Mouse (Mus musculus) frontal cortex, adult 2 months (tissue): ENCODE data around the gene Olfr1297. TPM values are rescaled to one million over a fixed set of nuclear protein-coding genes. Genes with fewer than 3 reads are reported as not detected.

Experiments
- DNase-seq, 2 experiments: peaks; one replicate each; pipeline ENCODE4 v3.0.0; 2022; ENCODE audit warnings: low spot score in 1 of 2; ENCODE audit errors: extremely low spot score in 1 of 2
- polyA plus RNA-seq: library from polyadenylated mRNA; depleted of rRNA; stranded (reverse); fragments of >200 nt; gene quantifications from 2 replicates; pipeline ENCODE4 v1.2.3, GENCODE M21; 2012; rRNA removed

The Olfr1297 gene
- 0.04 TPM in 1 of 2 replicates, not detected in the other for polyA plus RNA-seq

GRCm38 (mm10) chr2:111626397-111626796 is at the start of gene Olfr1297:
Gene Olfr1297, minus strand, starts transcription at chr2:111626497.
- DNase-seq = no peak

GRCm38 (mm10) chr2:111661119-111661518 is 34.8 kb upstream of the Olfr1297 start, which contains the start of gene Olfr1299:
Gene Olfr1299, plus strand, starts transcription at chr2:111661419.
- no peak for DNase-seq

GRCm38 (mm10) chr2:111649101-111649500 is 22.8 kb upstream of the Olfr1297 start, which contains the start of gene Olfr1298:
Gene Olfr1298, minus strand, starts transcription at chr2:111649201.
- DNase-seq = no peak

- DNase-seq = no peak
Measured at GRCm38 (mm10) chr2:111569581-111569980, 56.7 kb downstream of the Olfr1297 start, which contains the start of gene Olfr1295. Gene Olfr1295, minus strand, starts transcription at chr2:111569681.

Other genes with a start within 250 kb of the Olfr1297 start
- not detected in 2 replicates for gene Olfr1286, start 203.4 kb downstream of the Olfr1297 start, polyA plus RNA-seq
- gene Olfr1287, start 177.4 kb downstream of the Olfr1297 start, polyA plus RNA-seq = not detected in 2 replicates
- gene Olfr1288, start 152.4 kb downstream of the Olfr1297 start, polyA plus RNA-seq = not detected in 2 replicates
- not detected in 2 replicates for gene Olfr1289, start 145.7 kb downstream of the Olfr1297 start, polyA plus RNA-seq
- gene Olfr1290, start 132.7 kb downstream of the Olfr1297 start, polyA plus RNA-seq = 0.15 TPM in 1 of 2 replicates, not detected in the other
- gene Olfr1291-ps1, start 129.3 kb downstream of the Olfr1297 start, polyA plus RNA-seq = not detected in 2 replicates
- not detected in 2 replicates for gene Olfr1293-ps, start 101.3 kb downstream of the Olfr1297 start, polyA plus RNA-seq
- 0.04 TPM in 1 of 2 replicates, not detected in the other for gene Olfr1294, start 86.2 kb downstream of the Olfr1297 start, polyA plus RNA-seq
- 0.17 TPM in 1 of 2 replicates, not detected in the other for gene Olfr1295, start 56.8 kb downstream of the Olfr1297 start, polyA plus RNA-seq
- gene Olfr1298, start 22.7 kb upstream of the Olfr1297 start, polyA plus RNA-seq = not detected in 2 replicates
- gene Olfr1299, start 34.9 kb upstream of the Olfr1297 start, polyA plus RNA-seq = not detected in 2 replicates
- 0.04 and 0.19 TPM in 2 replicates for gene Olfr1301, start 124.5 kb upstream of the Olfr1297 start, polyA plus RNA-seq
- not detected in 2 replicates for gene Olfr1302, start 150.9 kb upstream of the Olfr1297 start, polyA plus RNA-seq
- not detected in 2 replicates for gene Olfr1303, start 193.8 kb upstream of the Olfr1297 start, polyA plus RNA-seq